Mouse (Mus musculus) naive thymus-derived CD4-positive, alpha-beta T cell, adult 2 months (primary cell): ENCODE data around the gene Lhx4.

ENCODE experiments used
- DNase-seq: peaks from one replicate; pipeline ENCODE4 v3.0.0-alpha.2; 2011; ENCODE audit warnings: low read depth

Gene Lhx4

DNA sequence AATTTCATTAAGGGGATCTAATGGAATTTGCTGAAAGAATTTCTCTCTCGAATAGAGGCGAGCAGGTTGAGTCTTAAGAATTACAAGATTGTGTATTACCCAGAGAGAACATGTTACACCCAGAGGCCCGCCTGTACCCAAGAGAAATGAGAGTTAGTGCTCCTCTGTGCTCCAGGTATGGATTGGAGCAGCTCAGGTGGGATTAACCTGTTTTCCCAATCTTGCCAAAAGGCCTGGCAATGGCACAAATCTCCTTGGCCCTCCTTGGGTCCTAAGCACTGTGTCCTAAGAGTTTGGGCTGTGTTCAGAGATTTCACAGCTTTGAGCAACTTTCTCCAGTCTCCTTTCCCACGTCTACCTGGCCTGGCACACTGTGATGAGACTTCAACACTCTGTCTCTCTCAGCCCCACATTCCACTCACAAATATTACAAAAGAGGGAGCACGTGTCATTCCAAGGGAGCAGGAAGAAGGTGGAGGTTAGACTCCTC lies 48.2 kb downstream of the Lhx4 start:
- DNase-seq: no peak

DNA sequence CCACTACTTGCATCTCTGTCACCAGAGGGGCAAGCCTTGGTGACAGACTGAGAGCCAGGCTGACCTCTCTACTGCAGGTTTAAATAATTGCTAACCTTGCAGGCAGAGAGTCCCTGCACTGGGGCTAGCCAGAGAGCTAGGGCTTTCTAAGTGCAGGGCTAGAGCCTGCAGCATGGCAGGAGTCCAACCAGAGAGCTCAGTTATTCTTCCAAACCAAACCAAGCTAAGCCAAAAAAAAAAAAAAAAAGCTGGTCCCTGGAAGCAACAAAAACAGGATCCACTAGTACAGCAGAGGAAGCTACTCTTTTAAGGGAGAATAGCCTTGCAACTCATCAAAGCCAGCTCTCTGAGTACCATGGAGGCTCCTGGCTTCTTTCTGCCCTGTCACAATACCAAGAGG lies 50.6 kb downstream of the Lhx4 start:
- DNase-seq: no peak

DNA sequence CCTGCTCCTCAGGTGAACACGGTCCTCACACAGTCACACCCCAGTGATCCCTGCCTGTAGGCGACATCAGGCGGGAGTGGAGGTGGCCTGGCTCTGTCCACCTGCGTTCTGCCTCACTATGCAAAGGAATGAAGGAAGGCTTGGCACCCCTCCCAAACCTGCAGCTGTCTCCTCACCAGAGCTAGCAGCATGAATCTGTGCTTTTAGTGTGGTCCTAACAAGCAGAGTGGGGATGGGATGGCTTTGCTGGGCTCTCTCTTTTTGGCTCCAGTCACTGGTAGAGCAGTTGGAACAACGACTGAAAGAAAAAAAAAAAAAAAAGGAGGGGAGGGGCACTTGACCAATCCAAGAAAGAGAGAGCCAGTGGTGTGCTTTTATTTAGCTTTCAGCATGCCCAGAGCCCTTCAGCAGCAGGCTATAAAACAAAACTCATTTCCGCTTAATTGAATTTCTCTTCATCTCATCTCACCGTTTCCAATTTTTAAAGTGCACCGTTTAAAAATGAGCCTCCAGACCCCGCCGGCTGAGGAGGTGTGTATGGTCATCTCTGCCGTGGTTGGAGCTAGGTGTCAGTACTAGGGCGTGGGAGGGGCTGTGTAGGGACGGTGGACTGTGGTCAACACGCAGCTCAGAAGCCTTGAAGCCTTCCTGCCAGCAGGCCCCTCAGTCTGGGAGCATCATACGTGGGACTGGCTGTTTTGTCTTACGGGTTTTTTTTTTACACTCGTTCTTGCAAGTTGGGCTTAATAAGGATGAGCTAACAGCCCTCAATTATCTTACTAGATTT lies 52.9 kb downstream of the Lhx4 start:
- DNase-seq: no peak

DNA sequence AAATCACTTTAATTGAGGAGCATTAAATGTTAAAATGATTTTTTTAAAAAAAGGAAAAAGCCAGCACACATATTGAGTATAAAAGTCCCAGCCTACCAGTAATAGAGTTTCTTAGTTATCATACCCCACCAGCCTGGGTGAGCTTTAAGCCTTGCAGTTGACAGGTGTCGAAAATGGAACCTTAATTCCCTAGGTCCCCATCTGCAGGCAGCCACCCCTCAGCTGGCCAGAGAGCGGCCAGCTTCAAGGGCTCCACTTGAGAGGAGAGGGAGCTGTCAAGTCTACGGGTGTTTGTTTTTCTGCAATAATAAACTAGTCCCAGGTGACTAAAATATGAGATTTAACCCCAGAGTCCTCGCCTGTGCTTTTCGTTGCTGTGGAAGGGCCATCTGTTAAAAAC lies 58.0 kb downstream of the Lhx4 start:
- no peak for DNase-seq

DNA sequence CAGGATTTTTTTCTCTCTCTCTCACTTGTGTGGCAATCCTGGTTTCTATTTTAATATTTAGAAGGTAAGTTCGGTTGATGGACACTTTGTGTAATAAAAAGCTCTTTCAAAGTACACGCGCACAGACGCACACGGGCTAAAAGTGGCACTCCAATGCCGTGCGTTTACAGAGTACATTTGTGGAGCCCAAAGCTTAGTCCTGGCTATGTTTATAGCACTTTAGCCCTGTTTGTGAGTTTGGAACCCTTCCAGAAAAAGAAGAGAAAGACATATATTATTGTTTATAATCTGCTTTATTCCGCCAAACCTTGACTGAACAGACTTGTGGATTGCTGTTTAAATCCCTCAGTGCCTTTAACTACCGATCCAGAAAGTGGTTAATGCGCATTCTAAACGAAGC lies 58.5 kb downstream of the Lhx4 start:
- DNase-seq: no peak

DNA sequence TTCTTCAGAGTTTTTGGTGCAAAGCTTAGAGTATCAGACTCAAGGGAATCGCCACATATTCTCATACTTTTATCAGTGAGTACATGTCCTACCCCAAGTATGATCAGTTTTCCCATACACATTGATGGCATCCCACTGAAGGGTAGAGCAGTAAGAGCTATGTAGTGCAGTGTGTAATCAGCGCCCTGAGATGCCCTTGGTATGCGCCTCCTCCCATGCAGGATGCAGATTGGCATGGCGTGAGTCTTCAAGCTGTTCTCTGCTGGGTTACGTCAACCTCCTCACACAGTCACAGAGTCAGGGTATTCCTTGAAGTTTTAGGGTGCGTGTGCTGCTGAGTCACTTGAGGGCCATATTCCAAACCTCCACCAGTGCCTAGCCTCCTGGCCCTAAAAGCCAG lies 59.3 kb downstream of the Lhx4 start:
- no peak for DNase-seq

DNA sequence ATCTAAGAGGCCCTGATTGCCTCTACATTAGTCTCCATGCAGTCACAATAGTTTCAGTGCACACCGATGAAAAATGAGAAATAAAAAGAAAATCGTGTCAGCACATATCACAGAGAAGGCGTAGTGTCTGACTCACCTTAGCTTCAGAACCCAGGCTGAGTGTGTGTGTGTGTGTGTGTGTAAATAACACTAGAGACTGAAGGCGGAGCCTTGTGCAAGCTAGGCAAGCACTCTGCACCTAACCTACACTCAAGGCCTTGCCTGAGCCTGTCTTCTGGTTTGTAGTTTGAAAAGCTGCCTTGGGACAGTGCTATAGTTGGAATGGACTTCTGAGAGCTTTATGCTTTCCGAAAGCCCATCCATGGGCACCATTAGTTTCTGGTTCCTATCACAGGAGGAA lies 61.9 kb downstream of the Lhx4 start:
- no peak for DNase-seq

DNA sequence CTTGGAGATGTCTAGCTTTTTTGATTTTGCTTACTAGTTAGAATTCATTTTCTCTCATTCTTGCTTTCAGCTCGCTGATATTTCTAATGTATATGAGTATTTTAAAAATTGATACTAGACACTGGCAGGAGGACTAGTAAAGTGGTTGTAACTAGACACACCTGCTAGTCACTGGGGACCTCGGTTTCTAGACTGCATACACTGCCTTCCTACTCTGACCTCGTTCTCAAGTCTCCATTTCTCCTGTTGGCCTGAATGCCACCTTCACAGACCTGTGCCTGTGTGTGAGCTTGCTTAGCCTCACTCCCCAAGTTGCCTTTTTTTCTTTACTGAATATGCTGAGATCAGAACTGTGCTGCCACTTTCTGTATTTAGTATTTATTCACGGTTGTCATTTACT lies 62.3 kb downstream of the Lhx4 start:
- no peak for DNase-seq

DNA sequence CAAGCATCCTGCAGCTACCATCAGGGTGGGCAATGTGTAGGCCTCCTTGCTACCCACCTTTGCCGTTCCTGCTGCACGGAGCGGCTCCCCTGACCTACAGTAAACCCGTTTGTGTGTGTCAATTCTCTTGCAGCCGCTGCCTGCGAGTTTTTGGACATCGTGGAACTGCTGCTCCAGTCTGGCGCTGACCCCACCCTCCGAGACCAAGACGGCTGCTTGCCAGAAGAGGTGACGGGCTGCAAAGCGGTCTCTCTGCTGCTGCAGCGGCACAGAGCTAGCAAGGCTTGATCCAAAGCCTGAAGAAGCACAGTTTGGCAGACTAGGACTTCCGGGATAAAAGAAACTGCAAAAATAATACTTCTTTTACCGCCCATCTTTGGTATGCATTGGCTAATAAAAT lies 64.7 kb downstream of the Lhx4 start:
- no peak for DNase-seq

DNA sequence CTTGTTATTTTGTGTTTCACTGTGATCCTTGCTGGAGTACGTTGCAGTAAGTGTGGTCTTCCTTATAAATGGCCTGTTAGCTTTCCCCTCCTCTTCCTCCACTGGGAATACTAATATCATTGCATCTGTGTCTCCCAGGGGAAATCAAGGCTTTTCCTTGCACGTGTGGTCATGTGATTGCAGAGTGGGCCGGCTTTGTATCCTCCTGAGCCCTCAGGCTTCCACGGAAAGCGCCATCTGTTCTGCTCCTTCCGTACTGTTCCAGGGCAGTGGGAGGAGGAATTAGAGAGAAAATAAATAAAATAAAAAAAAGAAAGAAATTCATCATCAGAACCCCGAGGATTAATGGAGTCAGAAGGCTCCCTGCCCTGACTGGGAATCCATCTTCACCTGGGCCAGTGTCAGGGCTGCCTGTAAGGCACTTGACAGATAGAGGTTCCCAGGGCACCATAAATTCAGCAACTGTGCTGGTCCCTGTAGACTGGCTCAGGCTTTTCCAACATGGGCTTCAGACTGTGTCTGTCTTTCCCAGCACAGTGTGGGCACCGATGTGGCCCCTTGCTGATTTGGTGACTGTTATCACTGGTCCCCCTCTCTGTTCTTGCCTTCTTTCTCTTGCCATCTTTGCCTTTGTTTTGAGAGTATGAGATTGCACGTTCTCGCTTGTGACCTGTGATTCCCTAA lies 70.2 kb downstream of the Lhx4 start:
- DNase-seq: no peak

DNA sequence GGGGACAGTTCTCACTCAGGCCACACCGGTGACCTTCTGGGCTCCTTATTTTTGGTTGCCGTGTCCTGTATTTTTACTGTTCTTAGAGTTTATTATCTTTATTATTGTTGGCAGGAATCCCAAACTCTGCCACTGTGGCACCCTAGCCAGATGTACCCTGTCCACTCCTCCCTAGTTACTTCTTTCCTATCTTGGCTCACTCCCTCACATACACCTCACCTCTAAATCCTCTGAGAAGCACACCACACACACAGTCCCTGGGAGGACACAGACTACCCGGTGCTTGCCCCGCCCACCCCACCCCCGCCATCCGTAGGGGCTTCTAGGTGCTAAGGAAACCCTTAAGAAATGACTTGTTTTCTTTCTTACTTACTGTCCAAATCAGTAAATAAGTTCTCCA lies 75.9 kb downstream of the Lhx4 start:
- DNase-seq: no peak

DNA sequence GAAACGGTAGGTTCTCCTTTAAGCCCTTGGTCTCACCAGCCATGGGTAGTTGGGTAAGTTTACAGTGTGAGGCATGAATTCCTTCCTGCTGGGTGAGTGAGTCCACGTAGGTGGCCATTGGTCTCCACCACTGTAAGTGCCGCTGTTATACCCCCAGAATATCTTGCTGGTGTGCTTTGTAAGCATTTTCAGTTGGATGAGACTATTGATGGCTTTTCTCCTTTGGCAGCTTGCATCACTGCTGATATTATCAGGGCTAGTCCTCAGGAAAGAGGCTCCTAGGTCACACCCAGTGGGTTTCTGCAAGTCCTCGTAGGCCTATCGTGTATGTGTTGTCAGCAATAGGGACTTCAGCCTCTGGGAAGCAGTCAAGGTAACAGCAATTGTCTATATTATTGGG lies 87.5 kb downstream of the Lhx4 start:
- DNase-seq: no peak

DNA sequence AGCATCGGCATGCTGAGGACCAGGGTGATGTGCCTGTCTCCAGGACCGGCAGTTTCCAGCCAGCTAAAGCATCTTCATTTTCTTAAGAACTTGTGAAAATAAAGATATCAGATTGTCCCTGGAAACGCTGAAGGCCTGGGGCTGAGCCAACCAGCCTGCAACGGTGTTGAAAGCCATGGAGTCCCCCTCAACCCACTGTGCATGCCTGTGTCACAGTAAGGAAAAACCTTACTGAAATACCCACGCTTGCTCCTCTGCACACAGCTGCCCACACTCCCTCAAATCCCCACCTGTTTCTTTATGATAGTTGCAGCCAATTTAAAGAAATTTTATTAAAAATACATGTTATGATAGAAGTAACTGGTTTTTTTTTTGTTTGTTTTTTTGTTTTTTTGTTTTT lies 95.2 kb downstream of the Lhx4 start:
- no peak for DNase-seq

DNA sequence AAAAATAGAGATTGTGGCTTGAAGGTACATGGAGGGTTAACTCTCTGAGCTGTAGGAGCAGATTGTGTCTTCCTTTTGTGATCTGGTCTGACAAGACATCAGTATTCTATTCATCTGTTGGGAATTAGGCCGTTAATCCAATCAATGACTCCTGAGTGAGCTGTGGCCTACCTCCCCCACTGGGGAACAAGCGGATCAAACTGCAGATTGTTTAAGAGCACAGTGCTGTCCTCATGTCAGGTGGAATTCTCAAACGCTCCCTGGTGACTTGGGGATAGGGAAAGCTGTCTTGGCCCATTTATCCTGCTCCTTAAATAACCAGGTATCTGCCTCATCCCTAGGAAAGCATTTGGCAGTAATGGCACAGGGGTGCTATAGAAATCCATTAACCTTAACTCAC lies 96.5 kb downstream of the Lhx4 start:
- no peak for DNase-seq

DNA sequence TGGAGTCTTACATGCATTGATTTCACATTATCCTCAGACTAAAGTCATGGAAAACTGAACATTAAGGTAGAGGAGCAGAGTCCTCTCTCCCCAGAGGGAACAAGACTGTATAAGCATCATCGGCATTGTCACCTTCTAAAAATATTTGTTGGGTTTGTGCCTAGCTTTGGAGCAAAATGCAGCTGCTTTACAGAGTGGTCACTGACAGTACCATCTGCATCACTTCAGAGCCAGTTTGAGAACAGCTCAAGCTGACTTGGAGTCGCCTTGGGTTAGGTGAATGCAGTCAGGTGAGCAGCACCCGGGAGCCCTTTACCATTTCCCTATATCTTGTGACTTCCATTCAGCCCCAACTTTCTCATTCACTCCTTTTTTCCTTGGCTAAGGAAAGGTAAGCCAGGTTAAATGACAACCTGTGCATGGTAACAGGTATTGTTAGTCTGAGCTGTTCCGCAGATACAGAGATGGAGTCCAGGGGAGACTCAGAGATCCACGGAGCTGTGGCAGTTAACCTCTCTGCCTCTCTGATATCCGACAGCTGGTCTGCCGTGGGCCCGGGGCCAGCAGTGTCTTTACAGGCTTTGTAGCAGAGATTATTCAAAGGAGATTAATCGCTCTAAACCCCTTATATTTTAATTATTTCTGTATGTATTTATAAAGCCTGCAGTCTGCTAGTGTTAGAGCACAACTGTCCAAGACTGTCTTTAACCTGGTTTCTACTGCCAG lies 101.2 kb downstream of the Lhx4 start:
- no peak for DNase-seq
